Mouse (Mus musculus): ENCODE measurements at regions not wholly inside any gene's neighbourhood (a gene's known extent, or its start where the extent isn't known, plus 50 kb on each side); places are given as distances from the start of the nearest gene placed in this dataset.

DNA sequence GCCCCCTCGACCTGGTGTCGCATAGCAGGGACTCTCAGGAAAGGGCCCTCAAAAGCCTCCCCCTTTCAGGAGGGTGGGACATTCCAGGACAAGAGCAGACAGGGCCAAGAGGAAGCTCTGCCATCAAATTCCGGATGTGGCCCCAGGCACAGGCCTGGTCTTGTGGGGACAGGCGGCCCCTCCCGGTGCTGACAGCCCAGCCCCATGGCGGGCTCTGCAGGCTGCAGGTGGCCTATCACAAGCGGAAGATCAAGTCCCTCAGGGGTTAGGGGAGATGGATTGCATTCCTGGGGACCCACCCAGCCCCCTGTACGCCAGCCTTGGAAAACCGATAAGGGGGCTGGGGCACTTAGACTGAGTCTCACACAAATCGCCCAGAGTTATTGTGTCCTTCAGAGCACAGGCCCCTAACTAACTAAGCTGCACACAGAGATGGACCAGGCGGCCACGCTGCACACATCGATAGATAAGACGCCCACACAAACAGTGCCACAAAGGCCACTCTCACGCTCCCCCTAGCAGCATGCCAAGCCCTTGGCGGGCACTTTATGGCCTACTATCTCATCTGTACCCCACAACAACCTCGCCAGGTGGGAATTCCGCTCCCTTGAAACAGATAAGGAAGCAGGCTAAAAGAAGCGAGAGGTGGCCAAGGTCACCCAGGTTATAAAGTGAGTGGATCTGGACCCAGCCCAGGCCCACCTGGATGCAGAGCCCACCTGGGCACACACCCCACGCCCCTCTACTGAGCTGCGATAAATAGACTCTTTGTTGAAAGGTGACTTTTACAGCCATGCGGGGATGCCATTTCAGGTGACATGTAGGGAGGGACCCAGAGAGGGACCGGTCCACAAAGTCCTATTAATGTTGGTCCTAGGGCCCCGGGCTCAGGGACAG lies 55.5 kb downstream of the Gm5294 start:
- WGBS = 82% methylated on average over 24 of the region's 24 CpGs

GRCm38 (mm10) chr5:138881649-138882226 lies 61.9 kb downstream of the Gm5294 start:
- no peak overlapping the region for H3K9ac ChIP-seq (ENCODE audit: low read length)
- no peak overlapping the region for H3K4me3 ChIP-seq (ENCODE audit: low read depth, low read length)
- no peaks in the 10 kb centered on the region for H3K27me3 ChIP-seq (replicated peaks; ENCODE audit: control insufficient read depth, insufficient read depth, low read length)
- no peaks in the 10 kb centered on the region for H3K9me3 ChIP-seq (replicated peaks; ENCODE audit: control insufficient read depth, low read length)
- H3K4me2 ChIP-seq (ENCODE audit: low read length) = no peak overlapping the region
- no peaks in the 10 kb centered on the region for H3K36me3 ChIP-seq (ENCODE audit: control insufficient read depth, insufficient read depth, low read length)
- no peaks in the 10 kb centered on the region for H3K4me1 ChIP-seq (ENCODE audit: control insufficient read depth, insufficient read depth, low read length)
- 43% methylated on average over 9 of the region's 9 CpGs for WGBS
- H3K27ac ChIP-seq (ENCODE audit: low read depth, low read length) = no peak overlapping the region
- peak; percentile 27 for DNase-seq (ENCODE audit: low spot score)
- no peak for ATAC-seq

More for the DNA sequence above, 55.5 kb downstream of the Gm5294 start:
- no peaks in the 10 kb centered on the region for H3K36me3 ChIP-seq (ENCODE audit: control insufficient read depth, insufficient read depth, low read length)
- no peaks in the 10 kb centered on the region for H3K9me3 ChIP-seq (replicated peaks; ENCODE audit: control insufficient read depth, low read length)
- no peak overlapping the region for H3K4me2 ChIP-seq (ENCODE audit: low read length)
- ATAC-seq (no peak), DNase-seq (ENCODE audit: low spot score) (no peak)
- H3K4me3 ChIP-seq (ENCODE audit: low read depth, low read length) = no peak overlapping the region
- no peaks in the 10 kb centered on the region for H3K27me3 ChIP-seq (replicated peaks; ENCODE audit: control insufficient read depth, insufficient read depth, low read length)
- H3K27ac ChIP-seq (ENCODE audit: low read depth, low read length) = no peak overlapping the region
- no peak overlapping the region for H3K9ac ChIP-seq (ENCODE audit: low read length)
- no peaks in the 10 kb centered on the region for H3K4me1 ChIP-seq (ENCODE audit: control insufficient read depth, insufficient read depth, low read length)

GRCm38 (mm10) chr5:138883573-138883972 lies 63.7 kb downstream of the Gm5294 start:
- no peak overlapping the region for H3K9ac ChIP-seq (ENCODE audit: low read length)
- WGBS = 76% methylated on average over 9 of the region's 9 CpGs
- ATAC-seq = no peak
- H3K27me3 ChIP-seq (replicated peaks; ENCODE audit: control insufficient read depth, insufficient read depth, low read length) = no peaks in the 10 kb centered on the region
- DNase-seq (ENCODE audit: low spot score) = no peak
- no peak overlapping the region for H3K4me3 ChIP-seq (ENCODE audit: low read depth, low read length)
- H3K36me3 ChIP-seq (ENCODE audit: control insufficient read depth, insufficient read depth, low read length) = no peaks in the 10 kb centered on the region
- H3K9me3 ChIP-seq (replicated peaks; ENCODE audit: control insufficient read depth, low read length) = no peaks in the 10 kb centered on the region
- no peak overlapping the region for H3K4me2 ChIP-seq (ENCODE audit: low read length)
- H3K27ac ChIP-seq (ENCODE audit: low read depth, low read length) = no peak overlapping the region
- no peaks in the 10 kb centered on the region for H3K4me1 ChIP-seq (ENCODE audit: control insufficient read depth, insufficient read depth, low read length)

DNA sequence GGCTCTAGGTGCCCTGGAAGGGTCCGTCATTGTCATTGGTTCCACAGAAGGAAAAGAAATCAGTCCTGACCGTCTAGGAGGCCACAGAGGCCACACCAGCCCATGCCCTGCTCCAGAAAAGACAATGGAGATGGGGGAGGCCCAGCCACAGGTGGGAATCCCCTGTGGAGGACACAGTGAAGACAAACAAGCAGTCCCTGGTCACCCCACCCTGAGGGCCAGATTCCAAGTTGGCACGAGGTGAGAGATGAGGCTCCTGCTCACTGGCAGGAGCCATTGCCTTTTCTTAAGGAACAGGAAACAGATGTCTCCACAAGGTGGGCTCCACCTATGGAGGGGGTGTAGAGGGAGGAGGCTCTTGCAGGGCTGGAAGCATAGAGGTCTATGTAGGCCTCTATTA lies 66.0 kb downstream of the Gm5294 start:
- H3K4me3 ChIP-seq (ENCODE audit: low read depth, low read length) = no peak overlapping the region
- 81% methylated on average over 3 of the region's 3 CpGs for WGBS
- no peak overlapping the region for H3K27ac ChIP-seq (ENCODE audit: low read depth, low read length)
- H3K27me3 ChIP-seq (replicated peaks; ENCODE audit: control insufficient read depth, insufficient read depth, low read length) = no peaks in the 10 kb centered on the region
- DNase-seq (ENCODE audit: low spot score) = no peak
- no peaks in the 10 kb centered on the region for H3K9me3 ChIP-seq (replicated peaks; ENCODE audit: control insufficient read depth, low read length)
- H3K4me1 ChIP-seq (ENCODE audit: control insufficient read depth, insufficient read depth, low read length) = no peaks in the 10 kb centered on the region
- no peaks in the 10 kb centered on the region for H3K36me3 ChIP-seq (ENCODE audit: control insufficient read depth, insufficient read depth, low read length)
- no peak for ATAC-seq
- H3K9ac ChIP-seq (ENCODE audit: low read length) = no peak overlapping the region
- no peak overlapping the region for H3K4me2 ChIP-seq (ENCODE audit: low read length)

- no peaks in the 10 kb centered on the region for H3K36me3 ChIP-seq (ENCODE audit: control insufficient read depth, insufficient read depth, low read length)
- H3K9ac ChIP-seq (ENCODE audit: low read length) = no peak overlapping the region
- H3K4me3 ChIP-seq (ENCODE audit: low read depth, low read length) = no peak overlapping the region
- H3K4me1 ChIP-seq (ENCODE audit: control insufficient read depth, insufficient read depth, low read length) = no peaks in the 10 kb centered on the region
- DNase-seq (ENCODE audit: low spot score) (no peak), ATAC-seq (no peak)
- no peaks in the 10 kb centered on the region for H3K9me3 ChIP-seq (replicated peaks; ENCODE audit: control insufficient read depth, low read length)
- no peaks in the 10 kb centered on the region for H3K27me3 ChIP-seq (replicated peaks; ENCODE audit: control insufficient read depth, insufficient read depth, low read length)
- H3K27ac ChIP-seq (ENCODE audit: low read depth, low read length) = no peak overlapping the region
- H3K4me2 ChIP-seq (ENCODE audit: low read length) = no peak overlapping the region
- WGBS = 60% methylated on average over 9 of the region's 9 CpGs
These were observed 68.9 kb downstream of the Gm5294 start for GRCm38 (mm10) chr5:138888749-138889148.

DNA sequence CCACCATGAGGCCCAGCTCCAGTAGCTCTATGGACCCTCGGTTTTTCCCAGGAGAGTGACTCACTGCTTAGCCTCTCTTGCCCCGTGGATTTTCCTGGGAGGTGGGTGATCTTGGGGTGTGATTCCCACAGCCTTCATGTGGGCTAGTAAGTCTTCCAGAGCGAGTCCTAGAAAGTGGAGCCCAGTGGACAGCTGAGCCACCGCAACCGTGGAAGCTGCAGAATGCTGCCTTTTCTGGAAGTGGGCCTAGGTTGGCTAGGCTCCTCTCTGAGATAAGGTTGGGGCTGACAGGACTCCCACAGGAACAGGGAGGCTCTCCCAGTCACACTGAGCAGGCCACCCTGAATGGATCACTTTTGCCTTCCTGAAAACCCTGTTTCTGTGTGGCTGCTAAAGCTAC lies 69.9 kb downstream of the Gm5294 start:
- ATAC-seq = no peak
- WGBS = 82% methylated on average over 5 of the region's 5 CpGs
- H3K4me2 ChIP-seq (ENCODE audit: low read length) = no peak overlapping the region

GRCm38 (mm10) chr5:138894496-138894895 lies 74.6 kb downstream of the Gm5294 start:
- no peak for ATAC-seq
- no peaks in the 10 kb centered on the region for H3K27me3 ChIP-seq (replicated peaks; ENCODE audit: control insufficient read depth, insufficient read depth, low read length)
- no peaks in the 10 kb centered on the region for H3K4me1 ChIP-seq (ENCODE audit: control insufficient read depth, insufficient read depth, low read length)
- 93% methylated on average over 13 of the region's 13 CpGs for WGBS
- no peak overlapping the region for H3K9ac ChIP-seq (ENCODE audit: low read length)
- H3K9me3 ChIP-seq (replicated peaks; ENCODE audit: control insufficient read depth, low read length) = no peaks in the 10 kb centered on the region
- no peak overlapping the region for H3K4me3 ChIP-seq (ENCODE audit: low read depth, low read length)
- no peak overlapping the region for H3K27ac ChIP-seq (ENCODE audit: low read depth, low read length)
- no peak for DNase-seq (ENCODE audit: low spot score)
- H3K4me2 ChIP-seq (ENCODE audit: low read length) = no peak overlapping the region
- H3K36me3 ChIP-seq (ENCODE audit: control insufficient read depth, insufficient read depth, low read length) = no peaks in the 10 kb centered on the region

More for the DNA sequence above, 69.9 kb downstream of the Gm5294 start:
- Histone ChIP-seq H3K9ac (ENCODE audit: low read length) (no peak overlapping the region), H3K9me3 (replicated peaks; ENCODE audit: control insufficient read depth, low read length) (no peaks in the 10 kb centered on the region), H3K27ac (ENCODE audit: low read depth, low read length) (no peak overlapping the region), H3K27me3 (replicated peaks; ENCODE audit: control insufficient read depth, insufficient read depth, low read length) (no peaks in the 10 kb centered on the region), H3K4me1 (ENCODE audit: control insufficient read depth, insufficient read depth, low read length) (no peaks in the 10 kb centered on the region), H3K36me3 (ENCODE audit: control insufficient read depth, insufficient read depth, low read length) (no peaks in the 10 kb centered on the region), H3K4me3 (ENCODE audit: low read depth, low read length) (no peak overlapping the region)
- DNase-seq (ENCODE audit: low spot score) = no peak

DNA sequence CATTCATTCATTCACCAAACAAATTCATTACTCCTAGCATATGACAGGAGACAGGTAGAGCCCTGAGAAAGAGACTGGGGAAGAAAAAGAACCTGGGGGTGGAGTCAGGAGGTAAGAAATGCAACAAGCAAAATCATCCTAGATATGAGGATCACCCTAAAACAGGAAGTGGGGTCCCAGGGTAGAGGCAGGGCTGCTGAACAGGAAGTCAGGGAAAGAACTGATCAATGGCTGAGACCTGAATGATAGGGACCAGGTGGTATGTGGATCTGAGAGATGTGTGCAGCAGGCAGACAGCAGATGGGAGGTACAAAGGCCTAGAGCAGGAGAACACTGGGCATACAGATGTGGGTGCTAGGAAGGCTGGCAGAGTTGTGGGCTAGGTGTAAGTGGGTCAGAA lies 77.4 kb downstream of the Gm5294 start:
- Histone ChIP-seq H3K4me3 (ENCODE audit: low read depth, low read length) (no peak overlapping the region), H3K9me3 (replicated peaks; ENCODE audit: control insufficient read depth, low read length) (no peaks in the 10 kb centered on the region), H3K4me2 (ENCODE audit: low read length) (no peak overlapping the region), H3K9ac (ENCODE audit: low read length) (no peak overlapping the region), H3K27me3 (replicated peaks; ENCODE audit: control insufficient read depth, insufficient read depth, low read length) (no peaks in the 10 kb centered on the region), H3K27ac (ENCODE audit: low read depth, low read length) (no peak overlapping the region), H3K4me1 (ENCODE audit: control insufficient read depth, insufficient read depth, low read length) (no peaks in the 10 kb centered on the region), H3K36me3 (ENCODE audit: control insufficient read depth, insufficient read depth, low read length) (no peaks in the 10 kb centered on the region)
- no peak for ATAC-seq
- DNase-seq (ENCODE audit: low spot score) = no peak

- H3K9ac ChIP-seq (ENCODE audit: low read length) = no peak overlapping the region
- H3K4me2 ChIP-seq (ENCODE audit: low read length) = no peak overlapping the region
- no peak overlapping the region for H3K4me3 ChIP-seq (ENCODE audit: low read depth, low read length)
- ATAC-seq (no peak), DNase-seq (ENCODE audit: low spot score) (no peak)
- no peaks in the 10 kb centered on the region for H3K36me3 ChIP-seq (ENCODE audit: control insufficient read depth, insufficient read depth, low read length)
- H3K27ac ChIP-seq (ENCODE audit: low read depth, low read length) = no peak overlapping the region
- H3K27me3 ChIP-seq (replicated peaks; ENCODE audit: control insufficient read depth, insufficient read depth, low read length) = no peaks in the 10 kb centered on the region
- H3K4me1 ChIP-seq (ENCODE audit: control insufficient read depth, insufficient read depth, low read length) = no peaks in the 10 kb centered on the region
- no peaks in the 10 kb centered on the region for H3K9me3 ChIP-seq (replicated peaks; ENCODE audit: control insufficient read depth, low read length)
- 54% methylated on average over 7 of the region's 7 CpGs for WGBS
These were observed 78.6 kb downstream of the Gm5294 start for GRCm38 (mm10) chr5:138898440-138898839.

Data from forebrain, embryonic 14.5 days (tissue).